Mouse (Mus musculus): ENCODE results near the gene Neurl1a. TPM values are rescaled to one million over a fixed set of nuclear protein-coding genes. Genes with fewer than 3 reads are reported as not detected.

Neurl1a gene
- 10.2 and 14.7 TPM in 2 replicates for total RNA-seq (2012; rRNA removed)

DNA sequence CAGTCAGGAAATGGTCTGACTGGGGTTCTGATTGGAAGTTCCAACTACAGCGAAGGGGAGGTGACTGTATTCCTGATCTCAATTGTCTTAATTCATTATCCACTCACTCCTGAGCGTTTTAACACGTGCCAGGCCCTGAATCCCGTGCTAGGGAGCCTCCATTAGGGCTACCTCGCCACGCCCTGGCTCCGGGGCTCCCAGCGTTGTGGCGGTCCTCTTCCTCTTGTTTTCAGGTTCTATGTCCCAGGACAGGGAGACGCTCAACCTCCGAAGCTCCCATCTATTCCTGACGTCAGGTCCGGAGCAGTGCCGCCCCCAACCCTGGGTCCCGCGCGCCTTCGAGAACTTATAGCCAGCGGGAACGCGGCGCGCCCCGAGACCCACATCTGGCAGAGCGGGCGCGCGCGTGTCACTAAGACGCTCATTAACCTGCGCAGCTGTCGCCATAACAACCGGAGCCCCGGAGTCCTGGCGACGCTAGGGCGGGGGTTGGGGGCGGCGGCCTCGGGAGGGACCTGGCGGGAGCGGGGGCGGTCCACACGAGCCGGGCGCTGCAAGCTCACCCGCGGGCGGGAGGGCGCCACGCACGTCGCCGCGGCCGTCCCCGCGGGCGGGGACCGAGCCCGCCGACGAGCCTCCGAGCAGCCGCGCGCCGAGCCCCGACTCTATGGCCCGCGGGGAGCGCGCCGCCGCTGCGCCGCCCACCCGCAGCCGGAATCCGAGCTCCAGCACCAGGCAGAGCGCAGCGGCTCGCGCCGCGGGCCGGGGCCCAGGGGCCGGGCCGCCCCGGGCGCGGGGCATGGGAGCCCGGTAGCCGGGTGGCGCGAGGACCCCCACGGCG is at the start of gene Neurl1a:
Gene Neurl1a, plus strand, starts transcription at position 390 of the 841 bp plus-strand sequence.
- in situ Hi-C loops (cut with MboI; ENCODE audit: low sequenced_read_pairs in 2 of 2, unreplicated experiment in 2 of 2): no loop called here
- peak within 1 kb of the TSS; percentile 61 for H3K27ac ChIP-seq (ENCODE audit: insufficient read depth, low read depth, low read length, poor library complexity, severe bottlenecking)
- peak within 1 kb of the TSS; percentile 72 to 96 for H3K4me3 ChIP-seq (ENCODE audit: insufficient read depth in 1 of 2, low read depth in 1 of 2, low read length in 2 of 2, poor library complexity in 1 of 2, severe bottlenecking in 1 of 2)
- H3K9me3 ChIP-seq (ENCODE audit: control insufficient read depth, insufficient read depth, low read depth, low read length): no peaks in the 10 kb centered on the region
- TF ChIP-seq ZC3H11A (IDR thresholded peaks at IDR 0.05; ENCODE audit: borderline replicate concordance, low read depth, low read length) (no peak), HCFC1 (IDR thresholded peaks at IDR 0.05; ENCODE audit: borderline replicate concordance, insufficient read depth, low read length) (no peak), CHD2 (IDR thresholded peaks at IDR 0.05; ENCODE audit: low read depth, low read length) (no peak), ZNF384 (IDR thresholded peaks at IDR 0.05; ENCODE audit: low read depth, low read length) (no peak), MAFK (IDR thresholded peaks at IDR 0.05; ENCODE audit: insufficient read depth, low read depth, low read length) (no peak)
- no peaks in the 10 kb centered on the region for H3K36me3 ChIP-seq (ENCODE audit: control insufficient read depth, insufficient read depth, low read length, poor library complexity, severe bottlenecking)
- H3K4me1 ChIP-seq (ENCODE audit: control insufficient read depth in 2 of 2, insufficient read depth in 2 of 2, low read length in 2 of 2, poor library complexity in 1 of 2): peaks cover 0 to 10% of the 10 kb centered on the region in 2 experiments; a peak in 2 of 4 replicates
- peak within 1 kb of the TSS; percentile 72 for H3K9ac ChIP-seq (ENCODE audit: insufficient read depth, low read depth, low read length, poor library complexity, severe bottlenecking)
- DNase-seq (ENCODE audit: low read depth, low spot score): peak; percentile 88

- no peak for DNase-seq (ENCODE audit: low read depth, low spot score)
- in situ Hi-C loops (cut with MboI; ENCODE audit: low sequenced_read_pairs in 2 of 2, unreplicated experiment in 2 of 2): loop anchor here in 1 of 2 experiments (5.0 kb wide), 1 partner anchor 38 kb away; no protein-coding TSS in a partner anchor
- no peak for TF ChIP-seq CHD2 (IDR thresholded peaks at IDR 0.05; ENCODE audit: low read depth, low read length)
- no peak for TF ChIP-seq ZC3H11A (IDR thresholded peaks at IDR 0.05; ENCODE audit: borderline replicate concordance, low read depth, low read length)
- TF ChIP-seq ZNF384 (IDR thresholded peaks at IDR 0.05; ENCODE audit: low read depth, low read length): no peak
- no peak overlapping the region for H3K9ac ChIP-seq (ENCODE audit: insufficient read depth, low read depth, low read length, poor library complexity, severe bottlenecking)
- no peaks in the 10 kb centered on the region for H3K9me3 ChIP-seq (ENCODE audit: control insufficient read depth, insufficient read depth, low read depth, low read length)
- H3K36me3 ChIP-seq (ENCODE audit: control insufficient read depth, insufficient read depth, low read length, poor library complexity, severe bottlenecking): peaks cover 73% of the 10 kb centered on the region
- peaks cover 0 to 7% of the 10 kb centered on the region in 2 experiments; a peak in 1 of 4 replicates for H3K4me1 ChIP-seq (ENCODE audit: control insufficient read depth in 2 of 2, insufficient read depth in 2 of 2, low read length in 2 of 2, poor library complexity in 1 of 2)
- no peak overlapping the region for H3K27ac ChIP-seq (ENCODE audit: insufficient read depth, low read depth, low read length, poor library complexity, severe bottlenecking)
- no peak overlapping the region for H3K4me3 ChIP-seq (ENCODE audit: insufficient read depth in 1 of 2, low read depth in 1 of 2, low read length in 2 of 2, poor library complexity in 1 of 2, severe bottlenecking in 1 of 2)
Observed at GRCm38 (mm10) chr19:47128835-47129234, 49.8 kb upstream of the Neurl1a start.

GRCm38 (mm10) chr19:47130551-47131125 is 48.0 kb upstream of the Neurl1a start:
- H3K27ac ChIP-seq (ENCODE audit: insufficient read depth, low read depth, low read length, poor library complexity, severe bottlenecking): peak overlapping the region; percentile 5; the same call in 1 of the 2 replicates
- TF ChIP-seq HCFC1 (IDR thresholded peaks at IDR 0.05; ENCODE audit: borderline replicate concordance, insufficient read depth, low read length) (no peak), CHD2 (IDR thresholded peaks at IDR 0.05; ENCODE audit: low read depth, low read length) (no peak), ZC3H11A (IDR thresholded peaks at IDR 0.05; ENCODE audit: borderline replicate concordance, low read depth, low read length) (no peak), ZNF384 (IDR thresholded peaks at IDR 0.05; ENCODE audit: low read depth, low read length) (no peak), MAFK (IDR thresholded peaks at IDR 0.05; ENCODE audit: insufficient read depth, low read depth, low read length) (no peak)
- peaks cover 0 to 7% of the 10 kb centered on the region in 2 experiments; a peak in 1 of 4 replicates for H3K4me1 ChIP-seq (ENCODE audit: control insufficient read depth in 2 of 2, insufficient read depth in 2 of 2, low read length in 2 of 2, poor library complexity in 1 of 2)
- in situ Hi-C loops (cut with MboI; ENCODE audit: low sequenced_read_pairs in 2 of 2, unreplicated experiment in 2 of 2): no loop called here
- H3K9me3 ChIP-seq (ENCODE audit: control insufficient read depth, insufficient read depth, low read depth, low read length): no peaks in the 10 kb centered on the region
- H3K36me3 ChIP-seq (ENCODE audit: control insufficient read depth, insufficient read depth, low read length, poor library complexity, severe bottlenecking): peaks cover 57% of the 10 kb centered on the region
- no peak for DNase-seq (ENCODE audit: low read depth, low spot score)
- peak overlapping the region; percentile 44; the same call in 1 of the 2 replicates for H3K9ac ChIP-seq (ENCODE audit: insufficient read depth, low read depth, low read length, poor library complexity, severe bottlenecking)
- peak overlapping the region; percentile 26 to 35; a peak in 2 of 4 replicates for H3K4me3 ChIP-seq (ENCODE audit: insufficient read depth in 1 of 2, low read depth in 1 of 2, low read length in 2 of 2, poor library complexity in 1 of 2, severe bottlenecking in 1 of 2)

DNA sequence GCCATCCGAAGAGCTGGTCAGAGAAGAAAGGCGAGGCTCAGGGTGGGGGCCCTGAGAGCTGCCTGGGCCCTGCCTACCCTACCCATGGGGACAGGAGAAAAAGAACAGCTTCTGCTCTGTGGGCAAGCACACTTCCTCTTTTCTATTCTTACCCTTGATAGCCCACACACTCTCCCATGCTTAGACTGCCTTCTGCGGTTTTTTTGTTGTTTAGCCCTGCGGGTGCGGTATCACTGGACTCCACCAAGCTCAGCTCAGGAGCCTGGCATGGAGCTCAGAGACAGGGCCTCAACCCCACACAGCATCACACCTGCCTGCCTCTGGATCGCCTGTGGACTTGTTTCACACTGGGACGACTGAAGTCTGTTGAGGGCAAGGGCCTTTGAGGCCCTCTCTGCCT is 45.5 kb upstream of the Neurl1a start:
- Histone ChIP-seq H3K36me3 (ENCODE audit: control insufficient read depth, insufficient read depth, low read length, poor library complexity, severe bottlenecking) (peaks cover 33% of the 10 kb centered on the region), H3K27ac (ENCODE audit: insufficient read depth, low read depth, low read length, poor library complexity, severe bottlenecking) (no peak overlapping the region), H3K4me1 (ENCODE audit: control insufficient read depth in 2 of 2, insufficient read depth in 2 of 2, low read length in 2 of 2, poor library complexity in 1 of 2) (peaks cover 6 to 22% of the 10 kb centered on the region in 2 experiments), H3K4me3 (ENCODE audit: insufficient read depth in 1 of 2, low read depth in 1 of 2, low read length in 2 of 2, poor library complexity in 1 of 2, severe bottlenecking in 1 of 2) (no peak overlapping the region), H3K9ac (ENCODE audit: insufficient read depth, low read depth, low read length, poor library complexity, severe bottlenecking) (no peak overlapping the region), H3K9me3 (ENCODE audit: control insufficient read depth, insufficient read depth, low read depth, low read length) (no peaks in the 10 kb centered on the region)
- TF ChIP-seq ZC3H11A (IDR thresholded peaks at IDR 0.05; ENCODE audit: borderline replicate concordance, low read depth, low read length) (no peak), CHD2 (IDR thresholded peaks at IDR 0.05; ENCODE audit: low read depth, low read length) (no peak), MAFK (IDR thresholded peaks at IDR 0.05; ENCODE audit: insufficient read depth, low read depth, low read length) (no peak), ZNF384 (IDR thresholded peaks at IDR 0.05; ENCODE audit: low read depth, low read length) (no peak), HCFC1 (IDR thresholded peaks at IDR 0.05; ENCODE audit: borderline replicate concordance, insufficient read depth, low read length) (no peak)
- in situ Hi-C loops (cut with MboI; ENCODE audit: low sequenced_read_pairs in 2 of 2, unreplicated experiment in 2 of 2): no loop called here
- DNase-seq (ENCODE audit: low read depth, low spot score): no peak
